Mouse (Mus musculus): ENCODE measurements around the gene Frat1. TPM values are rescaled to one million over a fixed set of nuclear protein-coding genes. Genes with fewer than 3 reads are reported as not detected.
"Not testable (repeated sequence)": the region's sequence is repeated elsewhere in the genome, so short reads cannot be mapped to it uniquely, and the experiment has no call there.

Frat1 gene
- polyA plus RNA-seq, 1 experiment from 2014 or later: 30.6 TPM

DNA sequence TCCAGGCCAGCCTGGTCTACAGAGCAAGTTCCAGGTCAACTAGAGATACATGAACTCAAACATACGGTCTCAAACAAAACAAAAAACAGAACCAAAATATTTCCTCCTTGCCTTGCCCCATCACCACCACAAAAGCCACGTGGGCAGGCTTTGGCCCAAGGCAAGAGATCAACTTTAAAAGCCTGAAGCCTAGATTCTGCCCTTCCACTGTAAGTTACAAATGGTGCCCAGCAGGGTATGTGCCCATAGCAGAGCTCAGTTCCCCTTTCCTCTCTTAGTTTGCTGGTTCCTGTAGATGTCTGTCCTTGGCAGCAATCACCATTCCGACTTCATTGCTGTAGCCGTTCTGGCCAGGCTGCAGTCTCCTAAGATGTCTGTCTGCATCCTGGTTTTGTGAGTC is 12.9 kb downstream of the Frat1 start:
- Histone ChIP-seq H3K27ac (replicated peaks; ENCODE audit: low read depth, low read length) (no peak overlapping the region), H3K9ac (replicated peaks; ENCODE audit: low read length) (no peak overlapping the region), H3K4me3 (replicated peaks; ENCODE audit: low read depth, low read length) (no peak overlapping the region), H3K9me3 (ENCODE audit: control insufficient read depth, low read length) (no peaks in the 10 kb centered on the region), H3K36me3 (ENCODE audit: control insufficient read depth, insufficient read depth, low read length) (no peaks in the 10 kb centered on the region), H3K4me2 (ENCODE audit: low read length) (no peak overlapping the region), H3K27me3 (ENCODE audit: control insufficient read depth, insufficient read depth, low read length) (no peaks in the 10 kb centered on the region), H3K4me1 (ENCODE audit: control insufficient read depth, insufficient read depth, low read length) (peaks cover 11% of the 10 kb centered on the region)
- ATAC-seq (ENCODE audit: low FRiP score, low TSS enrichment) (no peak), DNase-seq (no peak)
- 84% methylated on average over 4 of the region's 4 CpGs for WGBS

GRCm38 (mm10) chr19:41844345-41844744 is 14.6 kb downstream of the Frat1 start:
- Histone ChIP-seq H3K9ac (replicated peaks; ENCODE audit: low read length) (no peak overlapping the region), H3K4me1 (ENCODE audit: control insufficient read depth, insufficient read depth, low read length) (peaks cover 11% of the 10 kb centered on the region), H3K27ac (replicated peaks; ENCODE audit: low read depth, low read length) (no peak overlapping the region), H3K27me3 (ENCODE audit: control insufficient read depth, insufficient read depth, low read length) (no peaks in the 10 kb centered on the region), H3K36me3 (ENCODE audit: control insufficient read depth, insufficient read depth, low read length) (no peaks in the 10 kb centered on the region), H3K4me2 (ENCODE audit: low read length) (no peak overlapping the region), H3K9me3 (ENCODE audit: control insufficient read depth, low read length) (no peaks in the 10 kb centered on the region), H3K4me3 (replicated peaks; ENCODE audit: low read depth, low read length) (no peak overlapping the region)
- ATAC-seq (ENCODE audit: low FRiP score, low TSS enrichment): no peak
- WGBS: 86% methylated on average over 6 of the region's 6 CpGs
- DNase-seq: no peak

DNA sequence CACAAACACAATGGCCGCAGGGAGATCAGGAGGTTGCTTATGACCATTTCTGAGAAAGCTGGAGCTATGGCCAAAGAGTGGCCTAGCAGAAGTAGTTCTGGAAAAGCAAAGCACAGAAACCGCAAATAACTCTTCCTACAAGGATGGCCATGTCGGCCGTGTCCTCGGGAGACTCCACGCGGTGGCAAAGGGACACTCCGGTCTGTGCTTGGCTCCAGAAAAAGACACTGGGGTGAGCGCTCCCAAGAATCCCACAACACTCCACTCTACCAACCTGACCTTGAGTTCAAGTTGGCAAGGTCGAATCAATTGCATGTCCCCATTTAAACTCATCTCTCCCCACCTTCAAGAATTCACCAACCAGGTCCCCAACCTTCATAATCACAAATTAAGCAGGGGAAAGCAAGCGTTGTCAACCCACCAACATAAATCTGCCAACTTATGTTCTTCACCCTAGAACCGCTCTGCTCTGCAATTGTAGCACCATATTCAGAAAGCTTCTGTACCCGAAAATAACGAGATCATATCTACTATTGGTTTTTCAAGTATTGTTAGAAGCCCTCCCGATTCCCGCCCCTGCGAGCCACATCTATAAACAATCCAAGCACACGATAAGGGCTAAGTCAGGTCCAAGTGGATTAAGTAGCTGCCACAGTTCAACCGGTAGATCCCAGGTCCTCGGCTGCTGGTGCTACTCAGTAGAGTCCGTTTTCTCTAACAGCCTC is 16.8 kb downstream of the Frat1 start:
- peak overlapping the region; percentile 94 for H3K4me2 ChIP-seq (ENCODE audit: low read length)
- H3K4me1 ChIP-seq (ENCODE audit: control insufficient read depth, insufficient read depth, low read length): peaks cover 26% of the 10 kb centered on the region
- no peak for ATAC-seq (ENCODE audit: low FRiP score, low TSS enrichment)
- no peaks in the 10 kb centered on the region for H3K9me3 ChIP-seq (ENCODE audit: control insufficient read depth, low read length)
- DNase-seq: peak; percentile 54
- peak overlapping the region; percentile 79 for H3K4me3 ChIP-seq (replicated peaks; ENCODE audit: low read depth, low read length)
- peak overlapping the region; percentile 94 for H3K27ac ChIP-seq (replicated peaks; ENCODE audit: low read depth, low read length)
- peak overlapping the region; percentile 75 for H3K9ac ChIP-seq (replicated peaks; ENCODE audit: low read length)
- H3K36me3 ChIP-seq (ENCODE audit: control insufficient read depth, insufficient read depth, low read length): no peaks in the 10 kb centered on the region
- H3K27me3 ChIP-seq (ENCODE audit: control insufficient read depth, insufficient read depth, low read length): no peaks in the 10 kb centered on the region
- WGBS: 10% methylated on average over 21 of the region's 21 CpGs

DNA sequence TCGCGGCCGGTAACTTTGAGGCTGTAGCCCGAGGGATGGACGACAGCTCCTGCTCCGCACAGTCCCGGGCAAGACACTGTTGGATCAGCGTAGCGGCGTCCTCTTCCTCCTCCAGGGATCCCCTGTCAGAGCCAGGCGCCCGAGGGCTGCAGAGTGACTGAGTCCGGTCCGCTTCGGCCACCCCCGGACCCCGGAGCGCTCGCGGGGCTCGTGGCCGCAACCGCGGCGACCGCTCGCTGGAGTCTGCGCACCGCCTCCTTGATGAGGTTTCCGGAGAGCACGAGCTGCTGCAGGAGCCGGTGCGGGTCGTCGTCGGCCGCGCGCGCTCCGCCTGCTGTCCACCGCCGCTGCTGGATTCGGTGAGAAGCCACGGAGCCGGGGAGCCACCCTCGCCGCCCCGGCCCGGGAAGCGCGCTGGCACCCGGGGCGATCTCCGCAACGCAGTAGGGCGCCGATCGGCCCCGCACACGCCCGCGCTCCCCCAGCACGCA is 17.4 kb downstream of the Frat1 start:
- Histone ChIP-seq H3K4me3 (replicated peaks; ENCODE audit: low read depth, low read length) (peak overlapping the region; percentile 79), H3K9ac (replicated peaks; ENCODE audit: low read length) (peak overlapping the region; percentile 75), H3K27ac (replicated peaks; ENCODE audit: low read depth, low read length) (peak overlapping the region; percentile 94), H3K4me2 (ENCODE audit: low read length) (peak overlapping the region; percentile 94), H3K9me3 (ENCODE audit: control insufficient read depth, low read length) (no peaks in the 10 kb centered on the region), H3K4me1 (ENCODE audit: control insufficient read depth, insufficient read depth, low read length) (peaks cover 26% of the 10 kb centered on the region), H3K36me3 (ENCODE audit: control insufficient read depth, insufficient read depth, low read length) (no peaks in the 10 kb centered on the region), H3K27me3 (ENCODE audit: control insufficient read depth, insufficient read depth, low read length) (no peaks in the 10 kb centered on the region)
- ATAC-seq (ENCODE audit: low FRiP score, low TSS enrichment) (peak; percentile 17), DNase-seq (peak; percentile 73)
- 0% methylated on average over 64 of the region's 64 CpGs for WGBS

- Histone ChIP-seq H3K27ac (replicated peaks; ENCODE audit: low read depth, low read length) (peak overlapping the region; percentile 94), H3K9ac (replicated peaks; ENCODE audit: low read length) (peak overlapping the region; percentile 75), H3K4me1 (ENCODE audit: control insufficient read depth, insufficient read depth, low read length) (peaks cover 26% of the 10 kb centered on the region), H3K4me3 (replicated peaks; ENCODE audit: low read depth, low read length) (peak overlapping the region; percentile 79), H3K4me2 (ENCODE audit: low read length) (peak overlapping the region; percentile 94)
- ATAC-seq (ENCODE audit: low FRiP score, low TSS enrichment) (peak; percentile 65), DNase-seq (peak; percentile 73)
- not testable (repeated sequence) for H3K9me3 ChIP-seq (ENCODE audit: control insufficient read depth, low read length); H3K27me3 ChIP-seq (ENCODE audit: control insufficient read depth, insufficient read depth, low read length); H3K36me3 ChIP-seq (ENCODE audit: control insufficient read depth, insufficient read depth, low read length)
- WGBS: under 1% methylated on average over 53 of the region's 53 CpGs
Measured at GRCm38 (mm10) chr19:41847614-41847991, 17.8 kb downstream of the Frat1 start.

DNA sequence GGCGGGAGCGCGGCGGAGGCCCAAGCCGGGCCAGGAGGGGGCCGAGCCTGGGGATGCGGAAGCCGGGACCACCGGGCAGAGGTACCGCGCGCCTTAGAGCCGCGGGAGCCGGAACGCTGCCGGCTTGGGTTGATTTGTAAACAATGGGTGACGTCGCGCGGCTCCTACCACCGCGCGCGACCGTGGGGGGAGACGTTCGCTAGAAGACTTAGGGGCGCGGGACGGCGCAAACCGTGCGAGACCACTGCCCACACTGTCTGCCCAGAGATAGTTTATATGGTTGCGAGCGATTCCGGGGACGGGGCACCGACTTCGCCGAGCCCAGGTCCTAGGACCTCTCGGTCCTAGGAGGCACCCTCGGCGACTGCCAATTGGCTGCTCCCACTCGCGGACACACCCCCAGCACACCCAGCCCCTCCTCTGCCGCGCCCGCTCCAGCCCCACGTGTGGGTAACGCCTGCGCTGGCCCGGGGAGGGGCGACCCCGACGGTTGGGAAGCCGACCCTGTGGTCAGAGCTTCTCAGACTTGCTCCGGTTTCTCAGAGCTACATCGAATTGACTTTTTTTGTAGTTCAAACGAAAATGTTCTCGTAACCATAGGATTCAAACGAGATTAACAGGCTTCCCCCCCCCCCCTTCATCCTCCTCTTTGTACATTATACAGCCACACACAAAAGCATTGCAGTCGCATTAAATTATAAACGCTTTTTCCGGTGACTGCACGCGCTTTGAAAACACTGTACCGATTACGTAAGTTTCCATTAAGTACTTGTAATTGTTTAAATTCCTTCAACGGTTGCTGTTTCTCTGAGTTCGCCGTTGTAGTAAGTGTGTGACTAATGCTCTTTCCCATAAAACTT is 18.5 kb downstream of the Frat1 start, which contains the start of gene Frat2:
TSS of gene Frat2 (minus strand) at position 141 of the 860 bp plus-strand sequence.
- Histone ChIP-seq H3K9me3 (ENCODE audit: control insufficient read depth, low read length) (no peaks in the 10 kb centered on the region), H3K36me3 (ENCODE audit: control insufficient read depth, insufficient read depth, low read length) (no peaks in the 10 kb centered on the region), H3K4me2 (ENCODE audit: low read length) (peak within 1 kb of the TSS; percentile 94), H3K27me3 (ENCODE audit: control insufficient read depth, insufficient read depth, low read length) (no peaks in the 10 kb centered on the region), H3K4me3 (replicated peaks; ENCODE audit: low read depth, low read length) (peak within 1 kb of the TSS; percentile 79), H3K4me1 (ENCODE audit: control insufficient read depth, insufficient read depth, low read length) (peaks cover 26% of the 10 kb centered on the region), H3K9ac (replicated peaks; ENCODE audit: low read length) (peak within 1 kb of the TSS; percentile 75), H3K27ac (replicated peaks; ENCODE audit: low read depth, low read length) (peak within 1 kb of the TSS; percentile 94)
- under 1% methylated on average over 72 of the region's 72 CpGs for WGBS
- peak; percentile 94 for DNase-seq
- ATAC-seq (ENCODE audit: low FRiP score, low TSS enrichment): peak; percentile 96

DNA sequence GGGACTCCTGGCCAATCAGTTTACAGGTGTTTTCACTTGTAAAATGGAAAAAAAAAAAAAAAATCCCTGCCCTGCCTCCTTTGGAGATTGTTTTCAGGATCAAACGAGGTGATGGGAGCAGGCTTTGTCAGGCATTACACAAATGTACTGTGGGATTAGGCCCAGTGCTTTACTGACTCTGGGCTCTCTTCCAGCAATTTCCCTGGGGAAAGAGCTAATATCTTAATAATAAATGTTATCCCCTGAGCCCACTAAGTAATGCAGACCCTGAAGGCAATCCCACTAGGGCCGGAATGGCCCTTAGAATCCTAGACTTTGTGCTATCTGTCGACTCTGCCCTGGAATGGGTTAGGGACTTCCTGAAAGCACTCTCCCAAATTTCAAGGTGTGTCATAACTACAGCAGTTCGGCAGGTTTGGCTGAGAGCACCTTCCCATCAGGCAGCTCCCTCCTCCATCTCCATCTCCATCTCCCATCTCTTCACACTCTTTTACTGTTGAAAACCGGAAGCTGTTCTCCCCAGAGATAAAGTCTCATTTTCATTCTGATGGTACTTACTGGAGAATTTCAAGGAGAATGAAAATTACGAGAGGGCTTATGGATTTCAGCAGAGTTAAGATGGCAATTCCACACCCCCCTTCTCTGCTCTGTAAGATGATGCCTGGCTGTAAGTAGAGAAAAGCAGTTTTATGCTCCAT is 20.4 kb downstream of the Frat1 start:
- no peaks in the 10 kb centered on the region for H3K27me3 ChIP-seq (ENCODE audit: control insufficient read depth, insufficient read depth, low read length)
- ATAC-seq (ENCODE audit: low FRiP score, low TSS enrichment) (no peak), DNase-seq (peak; percentile 71)
- H3K4me2 ChIP-seq (ENCODE audit: low read length): peak overlapping the region; percentile 18
- WGBS: 5% methylated on average over 6 of the region's 6 CpGs
- no peaks in the 10 kb centered on the region for H3K9me3 ChIP-seq (ENCODE audit: control insufficient read depth, low read length)
- no peaks in the 10 kb centered on the region for H3K36me3 ChIP-seq (ENCODE audit: control insufficient read depth, insufficient read depth, low read length)
- peak overlapping the region; percentile 75 for H3K27ac ChIP-seq (replicated peaks; ENCODE audit: low read depth, low read length)
- H3K9ac ChIP-seq (replicated peaks; ENCODE audit: low read length): no peak overlapping the region; the same call in 1 of the 2 replicates
- no peak overlapping the region for H3K4me3 ChIP-seq (replicated peaks; ENCODE audit: low read depth, low read length)
- H3K4me1 ChIP-seq (ENCODE audit: control insufficient read depth, insufficient read depth, low read length): peaks cover 26% of the 10 kb centered on the region

DNA sequence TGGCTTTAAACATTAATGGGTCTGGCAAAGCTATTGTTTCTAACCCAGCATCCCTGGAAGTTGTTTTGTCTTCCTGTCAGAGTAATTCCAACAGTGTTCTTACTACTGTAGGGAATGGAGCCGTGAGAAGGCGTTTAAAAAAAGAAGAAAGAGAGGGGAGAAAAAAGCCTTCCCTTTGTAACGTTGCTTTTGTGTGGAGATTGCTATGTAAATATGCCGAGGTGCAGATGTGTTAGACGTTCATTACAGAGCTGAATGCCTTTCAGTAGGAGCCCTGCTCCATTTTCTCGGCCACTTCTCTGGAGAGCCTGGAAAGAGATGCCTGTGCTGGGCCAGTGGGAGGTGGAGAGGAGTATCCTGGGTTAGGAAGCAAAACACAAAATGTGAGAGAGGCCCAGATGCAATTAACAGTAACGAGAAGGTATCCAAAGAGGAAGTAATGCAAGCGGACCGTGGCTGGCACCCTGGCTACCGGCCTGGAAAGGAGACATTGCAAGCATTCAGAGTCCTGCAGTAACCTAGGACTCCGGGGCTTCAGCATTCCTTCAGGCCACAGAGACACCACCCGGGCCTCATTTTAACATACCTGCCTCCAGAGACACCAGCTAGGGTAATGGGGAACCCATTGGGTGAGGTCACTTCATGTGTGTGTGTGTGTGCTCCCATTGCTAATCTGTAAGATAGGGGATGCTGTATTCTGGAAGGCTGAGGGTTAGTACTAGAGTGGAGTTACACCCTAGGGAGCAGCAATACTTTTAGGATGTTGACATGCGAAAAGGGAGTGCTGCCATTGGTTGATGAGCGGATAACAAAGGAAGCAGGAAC is 21.2 kb downstream of the Frat1 start:
- WGBS: 13% methylated on average over 14 of the region's 14 CpGs
- H3K9ac ChIP-seq (replicated peaks; ENCODE audit: low read length): no peak overlapping the region; the same call in 1 of the 2 replicates
- no peak for ATAC-seq (ENCODE audit: low FRiP score, low TSS enrichment)

More for the DNA sequence above, 21.2 kb downstream of the Frat1 start:
- H3K4me1 ChIP-seq (ENCODE audit: control insufficient read depth, insufficient read depth, low read length): peaks cover 24% of the 10 kb centered on the region
- H3K4me2 ChIP-seq (ENCODE audit: low read length): peak overlapping the region; percentile 18
- peak; percentile 55 for DNase-seq
- no peaks in the 10 kb centered on the region for H3K9me3 ChIP-seq (ENCODE audit: control insufficient read depth, low read length)
- no peaks in the 10 kb centered on the region for H3K27me3 ChIP-seq (ENCODE audit: control insufficient read depth, insufficient read depth, low read length)
- H3K36me3 ChIP-seq (ENCODE audit: control insufficient read depth, insufficient read depth, low read length): no peaks in the 10 kb centered on the region
- H3K27ac ChIP-seq (replicated peaks; ENCODE audit: low read depth, low read length): peak overlapping the region; percentile 75
- H3K4me3 ChIP-seq (replicated peaks; ENCODE audit: low read depth, low read length): no peak overlapping the region
